Mouse (Mus musculus): ENCODE results near the gene Imp3.

DNA sequence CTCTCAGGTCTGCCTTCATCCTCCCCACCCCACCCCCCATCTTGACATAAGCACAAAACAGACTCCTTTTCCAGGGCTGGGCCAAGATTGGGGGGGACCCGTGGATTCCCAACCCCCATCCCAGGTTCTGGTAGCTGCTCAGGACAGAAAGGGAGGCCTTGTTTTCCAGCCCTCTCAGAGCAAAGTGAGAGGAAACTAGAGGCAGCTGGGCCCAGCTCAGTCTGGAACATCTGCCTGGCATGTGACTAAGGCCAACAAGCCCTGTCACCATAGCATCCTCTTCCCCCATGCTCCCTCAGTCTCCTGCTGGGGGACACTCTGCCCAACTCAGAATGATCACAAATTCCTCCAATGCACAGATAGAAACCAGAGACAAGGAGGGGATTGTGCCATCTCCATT is 22.2 kb upstream of the Imp3 start:
- TF ChIP-seq CTCF (IDR thresholded peaks at IDR 0.05; ENCODE audit: control insufficient read depth, insufficient read depth, insufficient read length) (no peak), MYOD1 (IDR thresholded peaks at IDR 0.05; ENCODE audit: control insufficient read depth, insufficient read length, low read depth) (no peak), MAX (IDR thresholded peaks at IDR 0.05) (no peak), USF1 (IDR thresholded peaks at IDR 0.05; ENCODE audit: low read depth) (no peak), CEBPB (IDR thresholded peaks at IDR 0.05; ENCODE audit: low read depth) (no peak), FOSL1 (IDR thresholded peaks at IDR 0.05; ENCODE audit: insufficient read depth, low read length, poor library complexity, severe bottlenecking) (no peak), MYOG (IDR thresholded peaks at IDR 0.05; ENCODE audit: control insufficient read depth, extremely low read depth, insufficient read length) (no peak)
